Mouse (Mus musculus): Measurements from ENCODE around the gene 6330409D20Rik.
A peak's percentile ranks its signal among the peaks of the same experiment; 100 is the strongest.

The 6330409D20Rik gene

DNA sequence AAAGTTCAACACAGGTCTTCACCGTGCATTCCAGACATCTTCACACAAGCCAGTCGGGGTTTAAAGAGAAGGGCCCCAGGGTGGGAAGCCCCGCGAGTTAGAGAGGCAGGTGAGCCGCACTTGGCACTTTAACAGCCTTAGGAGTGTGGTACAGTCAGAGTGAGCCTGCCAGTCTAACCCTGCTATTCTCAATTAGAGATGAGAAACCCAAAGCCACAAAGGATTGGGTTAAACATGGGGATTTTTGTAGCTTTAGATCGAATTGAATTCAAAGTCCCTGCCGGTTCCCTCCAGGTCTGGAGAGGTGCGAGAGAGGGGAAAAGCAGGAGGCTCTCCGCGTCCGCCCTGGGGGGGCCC, at the start of gene 6330409D20Rik:
TSS of gene 6330409D20Rik (minus strand) at position 101 of the 357 bp plus-strand sequence.
- no peak for DNase-seq

DNA sequence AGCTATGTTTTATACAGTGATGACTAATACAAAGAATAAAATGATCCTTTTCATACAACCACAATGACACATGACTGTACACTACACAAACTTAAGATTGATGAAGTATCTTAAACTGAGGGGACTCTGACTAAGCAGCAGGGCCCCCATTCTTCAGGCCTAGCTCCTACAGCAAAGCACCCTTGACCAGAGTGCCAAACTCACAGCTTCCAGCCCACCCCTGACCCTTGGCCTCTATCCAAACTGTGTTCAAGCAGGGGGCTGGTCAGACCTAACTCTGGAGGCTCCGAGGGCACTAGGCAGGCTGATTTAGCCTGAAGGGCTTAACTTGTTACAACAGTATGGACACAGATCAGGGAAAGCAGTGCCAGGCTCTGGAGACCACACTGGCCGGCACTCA, 47.8 kb upstream of the 6330409D20Rik start:
- DNase-seq: no peak

DNA sequence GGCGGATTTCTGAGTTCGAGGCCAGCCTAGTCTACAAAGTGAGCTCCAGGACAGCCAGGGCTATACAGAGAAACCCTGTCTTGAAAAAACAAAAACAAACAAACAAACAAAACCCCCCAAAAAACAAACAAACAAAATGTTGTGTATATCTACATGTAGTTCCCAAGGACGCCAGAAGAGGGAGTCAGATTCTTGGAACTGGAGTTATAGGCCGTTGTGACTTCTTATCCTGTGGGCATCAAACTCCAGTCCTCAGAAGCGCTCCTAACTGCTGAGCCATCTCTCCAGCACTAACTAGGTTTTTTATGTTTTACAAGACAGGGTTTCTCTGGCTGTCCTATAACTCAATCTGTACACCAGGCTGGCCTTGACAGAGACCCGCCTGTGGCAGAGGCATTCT, 46.4 kb upstream of the 6330409D20Rik start:
- peak; percentile 67 for DNase-seq

DNA sequence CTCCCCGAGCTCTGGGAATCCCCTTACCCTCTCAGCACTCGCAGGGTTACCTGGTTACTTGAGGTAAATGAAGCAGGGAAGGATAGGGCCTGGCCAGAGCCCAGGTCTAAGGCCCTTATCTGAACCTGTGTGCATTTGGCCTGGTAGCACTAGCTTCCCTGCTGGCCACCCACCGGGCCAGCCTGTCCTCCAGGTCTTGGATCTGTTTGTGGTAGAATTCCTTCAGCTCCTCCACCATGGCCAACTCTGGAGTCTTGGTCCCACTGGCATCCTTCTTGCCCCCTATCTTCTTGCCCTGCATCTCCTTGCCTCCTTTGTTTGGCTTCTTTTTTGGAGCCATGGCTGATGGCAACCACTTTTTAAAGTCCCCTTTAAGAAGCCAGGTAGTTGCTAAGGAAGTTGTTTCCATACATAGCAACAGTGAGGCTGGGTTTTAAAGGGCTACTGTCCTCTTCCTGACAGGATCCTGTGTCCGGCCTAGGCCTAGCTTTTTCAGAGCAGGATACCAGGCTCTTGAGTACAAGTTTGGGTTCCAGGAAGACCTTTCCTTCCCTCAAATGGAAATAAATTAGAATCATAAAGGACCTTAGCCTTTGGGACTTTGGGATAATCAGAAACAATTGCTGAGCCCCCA, 43.3 kb upstream of the 6330409D20Rik start, which contains the start of gene Cfap157:
TSS of gene Cfap157 (minus strand) at position 381 of the 634 bp plus-strand sequence.
- DNase-seq: peak; percentile 19

DNA sequence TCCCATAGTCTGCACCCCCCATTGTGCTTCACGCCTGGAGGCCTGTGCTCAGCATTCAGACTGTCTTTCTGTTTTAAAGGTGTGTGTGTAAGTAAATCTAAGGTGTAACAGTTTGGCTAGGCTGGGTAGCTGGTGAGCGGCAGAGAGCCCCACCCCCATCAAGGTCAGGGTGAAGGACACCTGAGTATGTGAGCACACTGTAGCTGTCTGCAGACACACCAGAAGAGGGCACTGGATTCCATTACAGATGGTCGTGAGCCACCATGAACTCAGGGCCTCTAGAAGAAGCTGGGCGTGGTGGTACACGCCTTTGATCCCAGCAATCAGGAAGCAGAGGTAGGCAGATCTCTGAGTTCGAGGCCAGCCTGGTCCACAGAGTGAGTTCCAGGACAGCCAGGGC, 40.9 kb upstream of the 6330409D20Rik start:
- no peak for DNase-seq

DNA sequence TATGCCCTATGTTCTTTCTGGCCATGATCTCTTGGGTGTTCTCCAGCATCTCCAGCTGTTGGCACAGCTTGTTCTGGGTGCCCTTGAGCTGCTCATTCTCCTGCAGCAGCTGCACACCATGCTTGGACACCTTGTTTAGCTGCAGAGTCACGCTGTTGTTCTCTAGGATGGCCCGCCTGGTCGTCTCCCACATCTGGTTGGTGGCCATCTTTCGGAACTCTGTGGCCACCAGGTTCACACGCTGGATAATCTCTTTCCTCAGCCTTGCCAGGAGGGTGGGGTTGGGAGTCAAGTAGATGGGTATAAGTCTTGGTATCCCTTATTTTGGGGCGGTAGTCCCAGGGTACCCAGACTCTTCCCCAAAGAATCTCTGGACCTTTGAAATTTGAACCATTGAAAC, 38.9 kb upstream of the 6330409D20Rik start:
- DNase-seq: no peak

DNA sequence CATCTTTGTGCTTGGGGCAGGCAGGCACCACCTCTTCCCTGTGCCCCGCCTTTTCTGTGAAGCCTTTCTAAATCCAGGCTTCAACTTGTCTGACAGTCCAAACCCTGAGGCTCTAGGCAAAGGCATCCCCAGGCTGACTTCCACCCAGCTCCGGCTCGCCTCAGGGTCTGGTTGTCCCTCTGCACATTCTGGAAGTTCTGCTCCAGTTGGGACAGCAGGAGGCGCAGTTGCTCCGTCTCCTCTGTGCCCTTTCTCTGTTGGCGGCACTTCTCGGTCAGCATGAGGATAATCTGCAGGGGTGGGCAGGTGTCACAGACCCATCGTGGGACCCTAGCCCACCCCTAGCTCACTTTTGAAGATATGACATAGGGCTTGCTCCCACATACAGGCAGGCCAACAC, 38.3 kb upstream of the 6330409D20Rik start:
- peak; percentile 79 for DNase-seq

DNA sequence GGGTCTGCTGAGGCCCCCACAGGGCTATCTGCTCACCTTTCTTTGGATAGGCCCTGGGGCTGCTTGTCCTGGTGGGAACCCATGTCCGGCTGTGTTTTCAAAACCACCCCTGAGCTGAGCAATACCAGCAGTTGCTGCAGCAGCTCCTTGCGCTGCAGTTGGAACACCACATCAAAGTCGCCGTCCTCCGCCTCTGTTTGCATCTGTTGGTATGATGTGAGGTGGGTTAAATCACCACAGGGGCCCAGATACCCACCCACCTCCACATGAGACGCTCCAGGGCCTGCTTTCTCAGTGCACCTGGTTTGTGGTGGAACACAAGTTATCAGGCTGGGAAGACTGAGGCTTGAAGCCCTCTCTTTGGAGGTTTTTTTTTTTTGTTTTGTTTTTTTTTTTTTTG, 37.3 kb upstream of the 6330409D20Rik start:
- no peak for DNase-seq

DNA sequence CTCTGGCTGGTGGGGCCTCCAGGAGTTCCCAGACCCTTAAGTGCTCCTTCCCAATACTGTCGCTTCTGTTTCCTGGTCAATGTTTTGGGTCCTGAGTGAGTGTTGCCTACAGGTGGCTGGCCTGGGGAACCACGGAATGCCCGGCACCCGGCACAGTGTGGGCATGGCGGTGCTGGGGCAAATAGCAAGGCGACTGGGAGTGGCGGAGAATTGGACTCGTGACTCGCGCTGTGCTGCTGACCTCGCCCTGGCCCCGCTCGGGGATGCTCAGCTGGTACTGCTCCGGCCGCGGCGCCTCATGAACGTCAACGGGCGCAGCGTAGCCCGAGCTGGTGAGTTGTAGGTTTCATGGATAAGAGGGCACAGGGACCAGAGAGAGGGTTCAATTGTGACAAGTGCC, 35.4 kb upstream of the 6330409D20Rik start:
- no peak for DNase-seq

DNA sequence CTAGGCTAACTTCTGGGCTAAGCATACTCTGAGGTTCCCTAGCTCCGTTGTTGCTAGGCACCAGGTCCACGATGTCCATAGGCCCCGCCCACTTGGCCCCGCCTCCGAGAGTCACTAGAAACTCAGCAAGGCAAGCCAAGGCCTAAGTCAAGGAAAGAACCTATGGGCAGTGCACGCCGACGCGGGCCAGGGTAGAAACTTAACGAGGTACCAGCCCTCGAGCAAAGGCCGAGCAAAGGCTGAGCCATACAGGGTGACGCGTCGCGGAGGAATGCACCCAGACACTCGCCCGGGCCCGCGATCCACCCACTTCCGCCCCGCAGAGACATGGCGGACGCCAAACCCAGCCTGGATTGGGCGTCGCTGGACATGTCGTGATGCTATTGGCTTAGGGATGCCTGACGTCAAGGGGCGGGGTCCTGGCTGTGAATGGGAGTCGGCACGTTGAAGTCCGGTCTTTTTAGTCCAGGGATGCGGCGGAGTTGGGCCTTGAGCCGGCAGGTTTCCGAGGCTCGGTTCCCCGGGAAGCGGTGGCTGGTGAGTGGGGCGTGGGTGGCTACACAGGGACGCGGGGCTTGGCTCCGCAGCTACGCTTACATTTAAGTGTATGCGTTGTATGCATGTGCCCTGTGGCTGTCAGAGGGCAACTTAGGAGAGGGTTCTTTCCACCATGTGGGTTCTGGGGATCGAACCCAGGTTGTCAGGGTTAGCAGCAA, 34.7 kb upstream of the 6330409D20Rik start, which contains the start of the genes Ttc16 and Ptrh1:
TSS of gene Ttc16 (minus strand) at position 275 of the 716 bp plus-strand sequence.
TSS of gene Ptrh1 (plus strand) at position 428 of the 716 bp plus-strand sequence.
- peak; percentile 99 for DNase-seq

DNA sequence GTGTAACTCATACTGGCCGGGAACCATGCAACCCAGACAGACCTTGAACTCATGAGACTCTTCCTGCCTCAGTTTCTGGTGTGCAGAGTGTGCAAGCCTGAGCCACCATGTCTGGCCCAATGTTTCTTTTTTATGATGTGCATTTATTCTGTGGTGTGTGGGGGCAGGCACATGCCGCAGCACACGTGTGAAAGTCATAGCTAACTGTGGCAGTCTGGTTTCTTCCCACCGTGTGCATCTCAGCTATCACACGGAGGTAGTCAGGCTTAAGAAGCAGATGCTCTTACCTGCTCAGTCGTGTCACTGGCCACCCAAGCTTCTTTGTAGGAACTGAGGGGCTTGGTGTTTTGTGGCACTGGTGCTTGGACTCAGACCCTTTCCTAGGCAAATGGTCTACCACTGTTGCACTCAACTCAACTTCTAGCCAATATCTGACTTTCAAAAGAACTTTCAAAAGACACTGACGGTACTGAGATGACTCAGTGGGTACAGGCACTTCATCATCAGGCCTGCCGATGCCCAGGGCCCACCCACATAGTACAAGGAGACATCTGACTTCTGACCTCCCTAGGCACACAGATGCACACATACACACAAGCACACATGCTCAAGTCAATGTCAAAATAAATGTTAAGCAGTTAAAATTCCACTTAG, 31.9 kb upstream of the 6330409D20Rik start:
- no peak for DNase-seq

DNA sequence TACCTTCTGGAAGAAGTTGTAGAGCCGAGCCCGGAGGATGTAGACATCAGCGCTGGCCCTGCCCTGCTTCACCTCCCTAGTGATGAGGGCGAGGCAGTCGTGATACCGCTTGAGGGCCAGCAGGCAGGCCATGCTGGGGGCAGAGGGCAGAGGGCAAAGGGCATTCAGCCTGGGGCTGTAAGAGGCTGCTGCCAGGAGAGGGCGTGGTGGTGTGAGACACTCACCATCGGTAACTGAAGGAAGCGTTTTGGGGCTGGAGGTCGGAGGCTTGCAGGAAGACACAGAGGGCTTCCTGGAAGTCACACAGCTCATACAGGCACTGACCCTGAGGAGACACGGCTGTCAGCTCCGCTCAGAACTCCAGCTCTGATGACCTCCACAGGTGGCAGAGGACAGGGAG, 31.1 kb upstream of the 6330409D20Rik start:
- DNase-seq: no peak

DNA sequence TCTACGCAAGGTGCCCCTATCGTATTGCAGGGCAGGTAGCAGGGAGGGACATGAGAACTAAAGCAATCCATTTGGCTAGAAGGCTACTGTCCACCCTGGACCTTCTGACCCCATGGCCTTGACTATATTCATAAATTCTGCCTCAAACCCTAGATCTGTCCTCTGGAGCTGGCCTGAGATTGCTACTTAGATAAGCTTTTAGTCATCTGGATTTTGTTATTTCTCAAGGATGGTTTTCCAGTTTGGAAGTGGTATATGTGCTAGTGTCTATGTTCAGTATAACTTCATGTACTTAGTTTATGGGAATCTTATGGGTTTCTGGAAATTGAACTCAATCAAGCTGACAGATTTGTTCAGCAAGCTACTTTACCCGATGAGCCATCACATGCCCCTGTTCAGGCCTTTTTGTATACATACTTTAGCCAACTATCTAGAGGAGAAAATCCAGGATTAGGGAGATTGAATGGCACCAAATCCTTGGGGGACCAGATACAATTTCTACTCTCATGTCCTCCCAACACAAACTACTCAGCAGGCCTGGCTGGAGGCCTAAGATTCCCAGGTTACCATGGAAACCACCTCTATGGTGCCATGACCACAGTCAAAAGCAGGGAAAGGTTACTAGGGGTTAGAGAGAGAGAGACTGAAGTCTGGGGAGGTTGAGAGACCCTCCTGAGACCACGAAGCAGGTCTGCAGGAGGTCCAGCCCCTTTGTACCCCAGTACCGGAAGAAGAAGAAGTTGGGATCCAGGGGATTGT, 28.7 kb upstream of the 6330409D20Rik start:
- DNase-seq: no peak

DNA sequence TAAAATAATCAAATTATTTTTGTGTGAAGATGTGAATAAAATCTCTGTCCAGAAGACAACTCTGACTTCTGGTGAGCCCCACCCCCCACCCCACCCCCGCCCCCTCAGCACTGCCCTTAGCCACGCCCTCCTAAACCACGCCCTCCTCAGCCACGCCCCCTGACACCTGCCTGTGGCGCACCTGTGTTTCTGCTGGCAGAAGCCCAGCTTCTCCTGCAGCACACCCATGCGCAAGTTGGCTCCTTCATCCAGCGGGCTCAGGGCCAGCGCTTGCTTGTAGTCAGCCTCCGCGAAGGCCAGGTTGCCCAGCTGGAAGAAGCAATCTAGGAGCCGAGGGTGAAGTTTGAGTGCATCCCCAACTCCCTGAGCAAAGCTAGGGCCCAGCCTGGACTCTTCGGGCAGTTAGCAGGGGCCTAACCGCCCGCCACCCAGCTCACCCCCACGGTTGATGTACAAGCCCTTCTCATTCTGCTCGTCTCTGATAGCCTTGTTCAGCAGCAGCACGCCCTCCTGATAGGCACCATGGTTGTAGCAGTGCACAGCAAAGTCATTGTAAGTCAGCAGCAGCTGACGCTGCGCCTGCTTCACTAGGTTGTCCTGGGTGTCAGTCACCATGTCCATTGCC, 28.0 kb upstream of the 6330409D20Rik start:
- no peak for DNase-seq

DNA sequence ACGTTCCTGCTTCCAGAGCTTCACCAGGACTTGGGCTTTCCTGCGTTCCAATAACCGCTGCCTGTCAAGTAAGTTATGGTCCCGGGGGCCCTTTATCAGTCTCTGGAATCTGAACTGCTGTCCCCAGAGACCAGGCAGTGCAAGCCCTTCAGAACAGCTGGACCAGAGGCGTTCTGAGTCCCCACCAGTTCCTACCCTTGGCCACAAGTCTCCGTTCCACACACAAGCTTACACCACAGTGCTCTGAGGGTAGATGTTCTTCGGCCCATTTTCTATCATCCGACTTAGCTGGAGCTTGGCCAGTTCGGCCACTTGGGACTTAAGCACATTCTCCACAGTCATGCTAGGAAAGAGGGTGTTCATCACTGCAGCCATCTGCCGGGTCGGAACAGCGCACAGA, 26.4 kb upstream of the 6330409D20Rik start:
- peak; percentile 27 for DNase-seq

DNA sequence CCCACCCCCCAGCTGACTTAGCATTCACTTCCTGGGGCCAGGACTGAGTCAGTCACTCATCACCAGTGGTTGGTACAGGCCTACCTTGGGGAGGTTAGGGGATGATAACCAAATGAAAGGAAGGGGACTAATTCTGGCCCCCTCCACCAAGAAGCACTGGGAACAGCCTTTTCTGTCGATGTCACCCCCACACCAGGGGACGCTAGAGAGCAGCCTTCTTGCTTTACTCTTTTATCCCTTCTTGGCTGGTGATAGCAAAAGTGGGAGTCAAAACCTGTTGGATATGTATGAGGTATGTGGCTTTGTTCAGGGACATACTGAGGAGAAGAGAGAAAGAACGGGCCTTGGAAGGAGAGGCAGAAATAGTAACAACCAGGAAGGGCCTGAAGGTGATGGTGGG, 22.5 kb upstream of the 6330409D20Rik start:
- DNase-seq: no peak

DNA sequence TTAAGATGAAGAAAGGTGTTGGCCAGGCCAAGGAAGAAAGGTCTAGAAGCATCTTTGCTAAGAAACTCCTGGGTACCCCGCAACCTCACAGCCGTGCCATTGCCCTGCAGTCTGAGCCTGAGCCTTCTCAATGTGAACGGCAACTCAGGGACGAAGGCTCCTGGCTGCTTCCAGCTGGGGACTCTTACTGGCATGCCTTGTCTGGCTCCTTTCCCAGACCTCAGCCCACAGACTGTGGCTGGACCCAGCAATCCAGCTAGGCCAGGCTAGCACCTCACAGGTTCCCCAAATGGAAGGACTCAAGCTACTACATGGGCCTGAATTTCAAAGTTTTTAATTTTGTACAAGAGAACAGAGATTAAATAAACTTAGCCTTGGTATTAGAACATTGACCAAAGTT, 21.0 kb upstream of the 6330409D20Rik start:
- DNase-seq: no peak

DNA sequence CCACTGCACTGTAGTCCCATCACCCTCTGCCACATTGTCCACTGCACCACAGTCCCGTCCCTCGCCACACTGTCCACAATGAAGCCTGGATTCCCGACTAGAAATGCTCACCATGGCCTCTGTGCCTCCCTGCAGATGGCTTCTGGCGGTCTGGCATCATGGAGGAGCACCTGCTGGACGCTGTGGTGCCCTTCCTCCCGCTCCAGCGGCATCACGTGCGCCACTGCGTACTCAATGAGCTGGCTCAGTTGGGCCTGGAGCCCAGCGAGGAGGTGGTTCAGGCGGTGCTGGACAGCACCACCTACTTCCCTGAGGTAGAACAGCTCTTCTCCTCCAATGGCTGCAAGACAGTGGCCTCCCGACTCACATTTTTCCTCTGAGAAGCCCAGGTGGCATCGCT, 20.5 kb upstream of the 6330409D20Rik start:
- no peak for DNase-seq

DNA sequence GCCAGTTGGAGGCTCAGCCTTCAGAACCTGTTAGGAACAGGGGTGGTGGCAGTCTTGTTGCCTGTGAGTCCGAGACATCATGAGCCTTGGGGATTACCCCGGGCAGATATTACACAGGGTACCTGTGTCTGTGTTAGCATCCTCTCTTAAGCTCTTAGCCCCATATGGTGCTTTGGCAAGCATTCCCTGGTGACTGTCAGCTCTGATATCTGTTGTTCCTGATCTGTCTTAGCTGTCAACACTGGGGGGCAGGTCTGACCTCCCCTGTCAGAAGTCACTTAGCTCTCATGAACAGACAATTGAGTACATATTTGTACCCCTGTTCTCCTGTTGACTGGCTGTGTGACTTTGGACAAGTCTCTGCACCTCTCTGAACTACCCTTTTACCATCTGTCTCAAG, 18.2 kb upstream of the 6330409D20Rik start:
- peak; percentile 31 for DNase-seq

DNA sequence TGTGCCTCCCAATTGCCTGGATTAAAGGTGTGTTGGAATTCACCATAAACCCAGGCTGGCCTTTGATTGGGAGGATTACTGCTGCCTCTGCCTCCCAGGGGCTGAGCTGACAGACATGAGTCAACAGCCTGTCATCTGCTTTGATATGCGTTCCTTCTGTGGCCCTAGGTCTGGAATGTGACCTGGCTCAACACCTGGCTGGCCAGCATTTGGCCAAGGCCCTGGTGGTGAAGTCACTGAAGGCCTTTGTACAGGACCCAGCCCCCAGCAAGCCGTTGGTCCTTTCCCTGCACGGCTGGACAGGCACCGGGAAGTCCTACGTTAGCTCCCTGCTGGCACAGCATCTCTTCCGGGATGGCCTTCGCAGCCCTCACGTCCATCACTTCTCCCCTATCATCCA, 17.7 kb upstream of the 6330409D20Rik start:
- DNase-seq: no peak

DNA sequence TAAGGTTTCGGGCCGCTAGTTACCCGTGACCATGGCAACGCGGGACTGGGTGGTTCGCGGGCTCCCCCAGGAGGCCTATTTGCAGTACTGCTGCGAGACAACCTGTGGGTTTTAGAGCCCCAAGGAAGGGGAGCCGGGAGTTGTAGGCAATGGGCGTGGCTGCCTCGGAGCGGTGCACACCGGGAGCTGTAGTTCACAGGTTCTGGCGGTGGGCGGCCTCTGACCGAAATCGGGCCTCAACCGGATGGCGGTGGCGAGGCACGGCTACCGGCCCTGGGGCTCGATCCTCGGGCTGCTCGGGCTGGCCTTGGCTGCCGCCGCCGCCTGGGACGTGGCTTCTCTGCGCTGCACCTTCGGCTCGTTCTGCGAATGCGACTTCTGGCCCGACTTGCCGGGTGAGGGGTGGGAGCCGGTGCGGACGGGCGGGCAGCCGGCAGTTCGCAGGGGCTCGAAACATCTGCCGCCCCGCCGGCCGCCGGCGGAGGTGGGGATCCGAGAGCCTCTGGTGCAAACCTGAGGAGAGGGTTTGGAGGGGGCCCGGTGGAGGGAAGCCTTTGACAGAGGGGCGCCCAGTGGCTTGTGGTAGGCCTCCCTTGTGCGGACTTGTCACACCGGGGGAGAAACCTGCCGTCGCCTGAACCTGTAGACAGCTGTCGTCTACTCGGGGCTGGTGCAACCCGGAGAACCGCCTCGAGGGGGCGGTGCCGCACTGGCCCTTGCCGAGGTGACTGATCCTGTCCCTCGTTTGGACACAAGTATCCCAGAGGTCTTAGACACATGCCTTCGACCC, 16.4 kb upstream of the 6330409D20Rik start, which contains the start of gene Tor2a:
TSS of gene Tor2a (plus strand) at position 179 of the 790 bp plus-strand sequence.
- DNase-seq: peak; percentile 98

DNA sequence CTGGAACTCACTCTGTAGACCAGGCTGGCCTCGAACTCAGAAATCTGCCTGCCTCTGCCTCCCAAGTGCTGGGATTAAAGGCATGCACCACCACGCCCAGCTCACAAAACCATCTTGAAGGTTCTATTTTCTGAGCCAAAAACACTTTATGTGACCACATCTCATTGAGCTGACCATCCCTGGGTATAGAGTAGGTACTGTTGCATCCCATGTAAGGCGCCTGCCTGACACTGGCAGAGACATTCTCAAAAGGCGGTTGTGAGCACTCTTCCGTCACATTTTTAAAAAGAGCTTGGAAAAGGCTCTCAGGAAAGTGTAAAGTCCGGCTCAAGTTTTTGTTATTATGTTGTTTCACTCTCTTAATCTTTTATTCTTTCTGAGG, 15.8 kb upstream of the 6330409D20Rik start:
- DNase-seq: no peak
